Mouse (Mus musculus) gastrocnemius, postnatal 14 days (tissue): ENCODE measurements around the gene Tmem270. TPM values are rescaled to one million over a fixed set of nuclear protein-coding genes. Genes with fewer than 3 reads are reported as not detected.
"Not testable (repeated sequence)": the region's sequence is repeated elsewhere in the genome, so short reads cannot be mapped to it uniquely, and the experiment has no call there.

Experiments used
- DNase-seq: peaks from one replicate; pipeline ENCODE4 v3.0.0; 2021; ENCODE audit warnings: mixed read lengths
- intact Hi-C: fragments of 180-260 bp; cut with DNase I; formaldehyde crosslinking; loops from one replicate; pipeline ENCODE4 v1.15.1; 2025; ENCODE audit warnings: low total_unique reads
- long read RNA-seq, 2 experiments: library from polyadenylated mRNA; stranded (forward); transcript quantifications; one replicate each; pipeline ENCODE4 v2.0.0; 2021
- total RNA-seq, 2 experiments: library from RNA; stranded (reverse); gene quantifications; 2 replicates each; pipeline ENCODE4 v1.2.3; 2021

The Tmem270 gene
- total RNA-seq: not detected
- long read RNA-seq, experiment 1: 0 reads
- long read RNA-seq, experiment 2: 0 reads

DNA sequence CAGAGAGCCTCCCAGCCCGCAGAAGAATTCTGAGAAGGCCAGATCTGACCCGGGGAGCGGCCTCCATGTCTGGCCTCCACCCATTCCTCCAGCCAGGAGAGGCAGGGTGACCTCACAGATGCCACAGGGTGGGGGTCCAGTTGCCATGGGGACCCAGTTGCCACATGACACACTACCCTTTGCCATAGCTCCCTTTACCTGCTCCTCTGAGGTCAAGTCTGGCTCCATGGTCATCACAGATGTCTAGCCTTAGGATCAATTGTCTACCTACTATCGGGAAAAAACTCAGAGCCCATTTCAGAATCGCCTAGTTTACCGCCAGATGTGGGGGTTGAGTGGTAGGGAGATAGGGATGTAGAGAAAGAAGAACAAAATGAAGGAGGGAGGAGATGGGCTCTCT, at the start of gene Tmem270:
Tmem270 (minus strand) TSS at position 101 of the 400 bp plus-strand sequence.
- intact Hi-C loops: loop anchor here (5.0 kb wide), 1 partner anchor 56 kb away; no protein-coding TSS in a partner anchor

DNA sequence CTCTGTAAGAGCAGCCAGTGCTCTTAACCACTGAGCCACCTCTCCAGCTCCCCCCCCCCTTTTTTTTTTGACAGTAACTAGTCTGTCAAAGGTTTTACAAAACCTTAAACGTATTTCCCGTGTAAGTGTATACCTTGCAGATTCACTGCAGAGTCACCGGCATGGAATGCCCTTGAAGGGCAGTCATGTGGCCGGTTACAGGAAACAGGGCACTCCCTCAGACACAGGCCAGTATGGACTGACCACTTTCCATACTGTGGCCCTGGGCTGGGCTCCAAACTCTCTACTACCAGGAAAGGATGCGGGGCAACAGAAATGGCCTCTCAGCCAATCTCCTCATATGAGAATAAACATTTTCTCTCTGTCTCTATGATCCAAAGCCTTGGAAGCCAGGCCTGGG, 49.0 kb upstream of the Tmem270 start:
- intact Hi-C loops: no loop called here
- DNase-seq: no peak

More for the DNA sequence above, at the start of gene Tmem270:
- DNase-seq: no peak

DNA sequence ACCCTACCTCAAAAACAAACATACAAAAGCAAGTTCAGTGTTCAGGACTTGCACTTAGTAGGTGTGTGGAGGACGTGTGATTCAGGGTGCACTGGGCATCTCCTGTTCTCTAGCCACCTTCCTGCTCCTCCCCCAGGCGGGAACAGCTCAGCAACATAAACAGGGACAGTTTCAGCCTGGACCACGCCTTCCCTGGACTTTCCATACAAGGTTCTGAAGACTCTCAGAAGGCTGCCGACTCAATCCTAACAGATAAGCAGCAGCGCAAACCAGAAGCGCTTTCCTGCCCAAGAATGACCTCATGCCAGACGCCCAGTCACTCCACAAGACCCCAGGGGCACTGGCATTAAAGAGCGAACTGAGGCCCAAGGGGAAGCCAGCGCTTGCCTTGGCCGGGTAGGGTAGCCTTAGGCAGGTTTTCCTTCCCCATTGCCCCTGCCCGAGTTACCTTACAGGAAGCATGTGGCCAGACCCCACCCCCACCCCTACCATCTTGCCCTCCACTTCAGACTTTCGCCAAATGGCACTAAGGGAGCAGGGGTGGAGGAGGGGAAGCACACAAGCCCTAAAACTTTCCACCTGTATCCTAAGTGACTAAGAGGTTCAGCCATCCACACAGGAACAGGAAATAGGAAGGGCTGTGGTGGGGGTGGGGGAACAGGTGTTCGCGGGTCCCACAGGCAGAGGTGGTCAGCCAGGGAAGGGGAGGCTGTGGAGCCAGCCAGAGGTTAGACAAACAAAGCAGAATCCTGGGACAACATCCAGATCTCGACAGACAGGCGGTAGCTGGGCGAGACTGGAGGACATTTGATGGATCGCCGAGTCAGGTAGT, 44.7 kb upstream of the Tmem270 start:
- no peak for DNase-seq
- intact Hi-C loops: no loop called here

DNA sequence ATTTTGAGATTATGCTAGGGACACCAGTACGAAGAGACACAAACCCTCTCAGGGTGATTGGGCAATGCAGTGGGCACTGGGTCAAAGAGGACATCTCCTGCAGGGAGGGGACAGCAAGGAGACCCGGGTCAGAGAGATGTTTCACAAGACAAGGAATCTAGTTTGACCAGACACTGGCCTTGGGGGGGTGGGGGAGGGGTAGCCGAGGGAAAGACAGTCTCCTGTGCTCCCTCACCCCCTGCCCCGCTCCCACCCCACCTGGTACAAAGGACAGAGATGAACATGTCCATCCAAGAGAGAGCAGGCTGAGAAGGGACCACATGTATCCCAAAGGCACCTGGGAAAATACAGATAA, 41.5 kb upstream of the Tmem270 start:
- intact Hi-C loops: no loop called here
- DNase-seq: no peak

DNA sequence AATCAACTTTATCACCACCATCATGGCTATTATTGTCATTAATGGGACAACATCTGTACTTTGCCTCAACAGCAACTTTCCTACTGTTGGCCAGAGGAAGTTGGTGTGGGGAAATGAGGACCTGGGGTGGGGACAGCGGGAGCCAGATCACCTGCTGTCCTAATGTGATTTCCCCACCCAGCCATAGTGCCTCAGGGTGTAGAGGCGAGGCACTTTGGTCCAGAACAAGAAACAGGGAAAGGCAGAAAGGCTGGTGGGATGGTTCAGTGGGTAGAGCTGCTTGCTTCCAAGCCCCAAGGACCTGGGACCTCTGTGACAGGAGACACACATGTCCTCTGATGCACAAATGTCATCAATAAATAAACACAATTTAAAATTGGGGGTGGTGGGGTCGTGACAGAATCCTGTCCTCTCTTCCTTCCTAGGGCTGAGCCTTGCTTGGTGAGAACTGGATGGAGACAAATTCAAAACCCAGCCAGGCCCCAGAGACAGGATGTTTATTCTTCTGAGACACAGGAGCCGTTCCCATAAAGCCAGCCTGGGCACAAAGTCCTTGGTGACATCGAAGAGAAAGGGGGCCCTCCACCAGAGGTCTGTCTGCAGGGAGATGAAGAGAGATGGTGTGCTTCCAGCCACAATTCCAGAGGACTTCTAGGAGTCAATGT, 41.0 kb upstream of the Tmem270 start:
- intact Hi-C loops: no loop called here
- no peak for DNase-seq

DNA sequence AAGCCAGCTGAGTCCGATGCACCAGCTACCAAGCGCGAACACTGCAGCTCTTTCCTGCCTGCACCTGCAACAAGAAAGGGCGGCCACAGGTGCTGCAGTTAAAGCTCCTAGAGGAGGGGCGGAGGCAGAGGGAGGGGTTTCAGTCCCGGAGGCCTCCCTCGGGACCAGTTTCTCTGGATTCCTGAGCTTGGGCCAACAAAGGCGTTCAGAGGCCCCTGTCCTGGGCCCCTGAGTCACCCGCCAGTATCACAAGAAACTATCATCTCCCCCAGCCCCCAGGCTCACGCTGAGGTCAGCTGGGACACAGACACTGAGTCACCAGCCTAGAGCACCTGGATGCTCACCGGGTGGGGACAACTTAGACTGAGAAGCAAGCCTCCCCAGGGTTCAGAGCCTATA, 40.3 kb upstream of the Tmem270 start, which contains the start of gene Cldn4:
Cldn4 (minus strand) TSS at position 78 of the 399 bp plus-strand sequence.
- no peak for DNase-seq
- intact Hi-C loops: no loop called here

DNA sequence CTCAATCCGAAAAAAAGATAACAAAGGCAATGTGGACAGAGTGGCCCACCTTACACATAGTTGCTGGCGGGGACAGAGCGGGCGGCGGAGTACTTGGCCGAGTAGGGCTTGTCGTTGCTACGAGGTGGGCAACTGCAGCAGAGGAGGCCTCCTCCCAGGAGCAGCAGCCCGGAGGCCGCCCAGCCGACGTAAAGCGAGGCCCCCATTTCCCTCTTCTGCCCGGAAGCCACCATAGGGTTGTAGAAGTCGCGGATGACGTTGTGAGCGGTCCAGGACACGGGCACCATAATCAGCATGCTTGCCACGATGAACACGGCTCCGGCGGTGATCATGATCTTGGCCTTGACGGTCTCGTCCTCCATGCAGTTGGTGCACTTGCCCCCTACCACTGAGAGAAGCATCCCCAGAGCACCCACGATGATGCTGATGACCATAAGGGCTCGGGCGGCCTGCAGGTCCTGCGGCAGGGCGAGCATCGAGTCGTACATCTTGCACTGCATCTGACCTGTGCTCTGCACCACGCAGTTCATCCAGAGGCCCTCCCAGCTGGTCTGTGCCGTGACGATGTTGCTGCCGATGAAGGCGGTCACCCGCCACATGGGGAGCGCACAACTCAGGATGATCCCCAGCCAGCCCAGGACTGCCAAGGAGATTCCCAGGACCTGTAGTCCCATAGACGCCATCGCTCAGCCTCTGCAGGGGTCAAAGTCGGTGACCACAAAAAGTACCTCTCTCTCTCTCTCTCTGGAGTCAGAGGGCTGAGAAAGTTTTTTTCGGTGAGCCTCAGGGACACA, 39.7 kb upstream of the Tmem270 start:
- intact Hi-C loops: no loop called here
- no peak for DNase-seq

DNA sequence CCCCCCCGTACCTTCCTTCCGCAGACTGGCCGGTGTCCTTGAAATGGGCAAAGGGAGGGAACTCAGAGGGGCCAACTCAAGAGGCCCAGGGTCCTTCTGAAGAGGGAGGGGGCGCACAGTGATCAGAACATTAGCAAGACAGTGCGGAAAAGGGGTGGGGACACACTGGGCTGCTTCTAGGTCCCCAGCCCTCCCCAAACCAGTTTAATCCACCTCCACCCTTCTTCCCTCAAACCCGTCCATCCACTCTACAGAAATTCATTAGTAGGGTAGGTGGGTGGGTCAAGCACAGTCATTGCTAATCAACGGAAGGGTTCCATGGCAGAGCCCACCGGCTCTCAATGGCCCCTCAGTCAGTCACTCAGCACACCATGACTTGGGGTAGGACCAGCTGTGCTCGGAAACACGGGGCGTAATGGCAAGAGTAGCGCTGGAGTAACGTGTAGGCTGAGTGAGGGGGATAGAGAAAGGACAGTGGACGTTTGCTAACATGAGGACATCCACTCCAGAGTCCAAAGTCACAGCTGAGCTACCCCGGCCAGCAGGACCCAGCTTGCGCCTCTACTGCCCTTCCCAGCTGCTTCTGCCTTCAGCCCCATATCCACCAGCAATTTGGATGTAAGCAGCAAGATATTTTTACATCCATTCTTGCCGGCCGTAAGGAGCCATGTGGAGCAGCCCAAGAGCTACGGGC, 38.9 kb upstream of the Tmem270 start:
- intact Hi-C loops: no loop called here
- DNase-seq: no peak

DNA sequence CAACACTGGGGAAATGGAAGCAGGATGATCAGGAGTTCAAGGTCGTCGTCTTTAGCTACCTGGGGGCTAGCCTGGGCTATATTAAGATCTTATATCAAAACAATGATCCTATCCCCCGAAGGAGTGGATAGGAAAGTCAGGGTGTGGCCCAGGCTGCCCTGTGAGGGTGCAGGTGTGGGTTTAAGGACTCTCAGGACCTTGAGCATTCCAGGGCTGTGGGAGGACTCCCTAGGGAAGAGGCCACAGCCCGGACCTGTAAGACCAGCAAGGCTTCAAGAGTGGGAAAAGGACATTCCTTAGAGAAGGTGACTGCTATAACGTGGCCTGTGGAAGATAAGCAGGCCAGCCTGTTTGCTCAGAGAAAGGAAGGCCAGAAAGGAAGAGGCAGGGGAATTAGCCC, 37.6 kb upstream of the Tmem270 start:
- no peak for DNase-seq
- intact Hi-C loops: no loop called here

DNA sequence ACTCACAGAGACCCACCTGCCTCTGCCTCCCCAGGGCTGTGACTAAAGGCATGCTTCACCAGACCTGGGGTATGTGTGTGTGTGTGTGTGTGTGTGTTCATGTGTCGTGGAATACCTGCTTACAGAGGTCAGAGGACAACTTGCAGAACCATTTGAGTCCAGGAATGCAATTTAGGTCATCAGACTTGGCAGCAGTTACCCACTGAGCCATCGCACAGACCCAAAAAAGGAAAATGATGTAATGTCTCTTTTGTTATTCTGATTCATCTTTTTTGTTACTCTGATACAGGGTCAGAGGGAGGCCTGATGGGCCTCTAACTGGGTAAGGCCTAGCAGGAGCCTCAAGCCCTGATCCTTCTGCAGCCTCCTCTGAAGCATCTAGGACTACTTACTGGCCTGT, 36.2 kb upstream of the Tmem270 start:
- no peak for DNase-seq
- intact Hi-C loops: no loop called here

DNA sequence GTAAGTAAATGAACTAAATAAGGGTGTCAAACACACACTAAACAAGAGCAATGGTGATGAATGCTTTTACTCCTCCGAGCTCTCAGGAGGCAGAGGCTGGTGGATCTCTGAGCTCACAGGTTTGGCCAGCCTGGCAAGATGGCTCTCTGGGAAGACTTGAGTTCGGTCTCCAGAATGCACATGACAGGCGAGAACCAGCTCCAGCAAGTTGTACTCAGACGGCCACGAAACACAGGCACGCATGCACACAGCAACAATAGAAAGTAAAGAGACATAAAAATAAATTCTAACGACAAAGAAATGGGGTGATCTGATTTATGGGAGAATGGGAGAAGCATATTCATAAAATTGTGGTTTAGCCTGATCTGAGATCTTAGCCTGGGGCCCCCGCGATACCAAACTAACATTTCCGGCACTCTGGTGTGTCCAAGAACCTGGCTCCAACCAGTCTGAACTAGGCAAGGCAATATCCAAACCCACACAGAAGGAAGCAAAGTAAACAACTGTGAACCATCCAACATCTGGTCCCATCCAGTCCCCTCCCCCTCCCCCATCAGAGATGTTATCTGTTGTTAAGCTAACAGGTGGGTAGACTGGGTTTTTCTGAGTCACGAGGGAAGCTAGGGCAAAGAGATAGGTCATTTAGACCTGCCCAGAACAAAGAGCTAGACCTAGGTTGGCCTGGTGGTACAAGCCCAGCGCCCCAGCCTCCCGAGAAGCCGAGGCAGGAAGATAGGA, 35.1 kb upstream of the Tmem270 start:
- DNase-seq: no peak
- intact Hi-C loops: no loop called here

DNA sequence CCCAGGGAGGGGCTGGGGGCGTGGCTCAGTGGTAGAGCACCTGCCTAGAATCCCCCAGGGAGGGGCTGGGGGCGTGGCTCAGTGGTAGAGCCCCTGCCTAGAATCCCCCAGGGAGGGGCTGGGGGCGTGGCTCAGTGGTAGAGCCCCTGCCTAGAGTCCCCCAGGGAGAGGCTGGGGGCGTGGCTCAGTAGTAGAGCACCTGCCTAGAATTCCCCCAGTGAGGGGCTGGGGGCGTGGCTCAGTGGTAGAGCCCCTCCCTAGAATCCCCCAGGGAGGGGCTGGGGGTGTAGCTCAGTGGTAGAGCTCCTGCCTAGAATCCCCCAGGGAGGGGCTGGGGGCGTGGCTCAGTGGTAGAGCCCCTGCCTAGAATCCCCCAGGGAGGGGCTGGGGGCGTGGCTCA, 33.0 kb upstream of the Tmem270 start:
- intact Hi-C loops, DNase-seq: not testable (repeated sequence)

DNA sequence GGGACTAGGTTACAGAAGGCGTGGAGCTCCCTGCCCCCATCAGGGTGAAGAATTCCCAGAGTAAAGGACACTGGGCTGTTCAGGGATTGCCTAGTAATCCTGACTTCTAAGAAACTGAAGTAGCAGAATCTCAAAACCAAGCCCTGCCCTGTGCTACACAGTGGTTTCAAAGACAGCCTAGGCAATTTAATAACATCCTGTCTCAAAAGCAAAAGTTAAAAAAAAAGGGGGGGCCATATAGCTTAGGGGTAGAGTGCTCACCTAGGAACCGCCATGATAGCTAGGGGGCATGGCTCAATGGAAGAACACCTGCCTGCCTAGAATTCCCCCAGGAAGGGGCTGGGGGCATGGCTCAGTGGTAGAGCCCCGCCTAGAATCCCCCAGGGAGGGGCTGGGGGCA, 32.5 kb upstream of the Tmem270 start:
- intact Hi-C loops: no loop called here
- DNase-seq: no peak

DNA sequence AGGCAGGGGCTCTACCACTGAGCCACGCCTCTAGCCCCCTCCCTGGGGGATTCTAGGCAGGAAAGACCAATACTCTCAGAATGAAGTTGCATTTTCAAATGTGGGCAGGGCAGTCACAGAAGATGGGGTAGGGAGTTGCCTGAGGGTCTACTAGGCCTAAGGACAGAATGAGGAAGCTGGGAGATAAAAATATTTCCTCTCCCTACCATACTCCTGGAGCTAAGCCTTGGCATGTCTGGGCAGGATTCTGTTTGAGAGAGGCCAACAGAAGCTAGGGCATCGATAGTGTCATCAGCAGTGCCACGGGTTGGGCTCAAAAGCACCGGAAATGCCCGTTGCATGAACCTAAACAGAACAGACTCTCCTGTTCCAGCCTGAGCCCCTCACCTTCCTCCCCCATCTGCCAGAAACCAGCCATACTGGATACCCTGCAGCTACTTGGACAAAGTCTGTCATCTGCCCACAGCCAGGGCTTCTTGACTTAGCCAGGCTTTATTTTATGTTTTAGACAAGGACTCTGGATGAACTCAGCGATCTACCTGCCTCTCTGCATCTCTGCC, 30.2 kb upstream of the Tmem270 start:
- DNase-seq: no peak
- intact Hi-C loops: no loop called here

DNA sequence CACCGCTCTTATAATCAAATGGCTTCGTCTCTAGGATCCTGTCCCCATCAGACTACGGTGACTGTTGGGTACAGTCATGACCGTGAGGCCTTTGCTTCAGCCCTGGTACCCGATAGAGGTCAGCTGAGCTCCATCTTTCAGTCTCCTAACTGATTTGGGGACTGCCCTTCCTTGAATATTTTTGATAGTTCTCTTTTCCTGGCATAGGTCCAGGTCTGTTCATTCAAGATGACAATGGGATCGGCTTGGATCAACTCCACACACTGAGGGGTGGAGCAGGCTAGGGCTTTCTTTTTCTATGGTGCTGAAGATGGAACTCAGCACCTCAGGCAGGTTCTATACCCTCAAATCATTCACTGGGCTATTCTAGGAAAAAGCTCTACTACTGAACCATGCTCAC, 29.5 kb upstream of the Tmem270 start:
- no peak for DNase-seq
- intact Hi-C loops: no loop called here

DNA sequence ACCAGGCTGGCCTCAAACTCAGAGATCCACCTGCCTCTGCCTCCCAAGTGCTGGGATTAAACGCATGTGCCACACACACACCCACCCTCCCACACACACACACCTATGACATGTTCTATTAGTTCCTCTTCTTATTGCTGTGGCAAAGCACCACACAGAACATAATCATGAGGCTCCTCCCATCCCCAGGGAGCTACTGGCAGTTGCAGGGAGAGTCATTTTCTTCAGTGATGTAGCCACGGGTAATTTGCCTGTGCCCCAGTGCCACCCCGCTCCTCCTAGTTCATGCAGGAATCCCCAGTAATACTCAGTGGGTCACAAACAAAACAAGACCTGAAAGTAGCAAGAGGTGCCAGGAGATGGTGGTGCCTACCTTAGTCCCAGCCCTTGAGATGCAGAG, 28.1 kb upstream of the Tmem270 start:
- no peak for DNase-seq
- intact Hi-C loops: no loop called here

DNA sequence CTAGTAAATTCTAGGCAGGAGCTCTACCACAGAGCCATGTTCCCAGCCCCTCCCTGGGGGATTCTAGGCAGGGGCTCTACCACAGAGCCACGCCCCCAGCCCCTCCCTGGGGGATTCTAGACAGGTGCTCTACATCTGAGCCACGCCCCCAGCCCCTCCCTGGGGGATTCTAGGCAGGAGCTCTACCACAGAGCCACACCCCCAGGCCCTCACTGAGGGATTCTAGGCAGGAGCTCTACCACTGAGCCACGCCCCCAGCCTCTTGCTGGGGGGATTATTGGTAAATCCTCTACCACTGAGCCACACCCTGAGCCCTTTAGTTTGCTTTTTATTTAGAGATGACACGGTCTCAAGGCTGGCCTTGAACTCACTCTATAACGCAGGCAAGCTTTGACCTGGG, 27.2 kb upstream of the Tmem270 start:
- DNase-seq, intact Hi-C loops: not testable (repeated sequence)

DNA sequence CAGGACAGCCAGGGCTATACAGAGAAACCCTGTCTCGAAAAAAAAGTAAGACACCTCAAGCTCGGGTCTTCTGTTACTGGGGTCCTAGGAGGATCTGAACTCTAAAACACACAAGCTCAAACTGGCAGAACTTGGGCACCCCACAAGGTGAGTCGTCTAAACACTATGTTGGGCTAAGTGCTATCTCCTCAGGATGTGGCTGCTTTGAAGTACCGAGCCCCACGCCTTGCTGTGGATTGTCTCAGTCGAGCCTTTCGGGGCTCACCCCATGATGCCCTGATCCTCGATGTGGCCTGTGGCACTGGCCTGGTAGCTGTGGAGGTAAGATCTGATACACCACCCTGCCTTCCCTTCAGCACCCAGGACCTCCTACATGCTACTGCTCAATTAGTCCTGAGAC, 26.7 kb upstream of the Tmem270 start:
- DNase-seq: no peak
- intact Hi-C loops: no loop called here

DNA sequence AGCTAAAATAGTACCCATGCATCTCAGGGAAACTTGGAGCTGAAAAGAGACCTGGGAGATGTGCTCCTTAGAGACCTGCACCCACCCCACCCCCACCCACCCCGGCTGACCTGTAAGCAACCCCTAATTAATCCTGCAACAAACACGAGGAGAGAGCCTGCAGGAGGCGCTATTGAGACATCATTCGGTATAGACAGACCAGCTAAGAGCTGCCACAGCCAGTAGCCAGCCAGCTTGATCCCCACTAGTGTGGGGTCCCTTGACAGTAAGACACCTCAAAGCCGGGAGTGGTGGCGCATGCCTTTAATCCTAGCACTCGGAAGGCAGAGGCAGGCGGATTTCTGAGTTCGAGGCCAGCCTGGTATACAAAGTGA, 26.4 kb upstream of the Tmem270 start:
- intact Hi-C loops: no loop called here
- peak; percentile 56 for DNase-seq
